Mouse (Mus musculus) splenic B cell, adult 2 months (primary cell): ENCODE data around the gene Scnn1g.

Experiments
- DNase-seq: peaks from one replicate; pipeline ENCODE4 v3.0.0-alpha.2; 2011; ENCODE audit warnings: low read depth, low spot score
- H3K27me3 ChIP-seq: 2 replicates; pipeline ENCODE4 v1.6.1; 2012; ENCODE audit warnings: mild to moderate bottlenecking, low read length, moderate library complexity, mixed read lengths; ENCODE audit not compliant: control insufficient read depth, poor library complexity, insufficient read depth, severe bottlenecking
- H3K36me3 ChIP-seq: 2 replicates; pipeline ENCODE4 v1.6.1; 2012; ENCODE audit warnings: mild to moderate bottlenecking, low read length, moderate library complexity, mixed read lengths; ENCODE audit not compliant: control insufficient read depth, poor library complexity, insufficient read depth, severe bottlenecking

Scnn1g gene

GRCm38 (mm10) chr7:121734171-121734831, at the start of gene Scnn1g:
Gene Scnn1g, plus strand, starts transcription at chr7:121734479.
- DNase-seq: peak; percentile 84
- H3K27me3 ChIP-seq: no peaks in the 10 kb centered on the region
- H3K36me3 ChIP-seq: no peaks in the 10 kb centered on the region

- Histone ChIP-seq H3K27me3 (no peaks in the 10 kb centered on the region), H3K36me3 (no peaks in the 10 kb centered on the region)
- DNase-seq: no peak
These were observed 48.9 kb upstream of the Scnn1g start for GRCm38 (mm10) chr7:121685140-121685984.

GRCm38 (mm10) chr7:121689338-121689737, 44.9 kb upstream of the Scnn1g start:
- no peaks in the 10 kb centered on the region for H3K27me3 ChIP-seq
- no peaks in the 10 kb centered on the region for H3K36me3 ChIP-seq
- no peak for DNase-seq

DNA sequence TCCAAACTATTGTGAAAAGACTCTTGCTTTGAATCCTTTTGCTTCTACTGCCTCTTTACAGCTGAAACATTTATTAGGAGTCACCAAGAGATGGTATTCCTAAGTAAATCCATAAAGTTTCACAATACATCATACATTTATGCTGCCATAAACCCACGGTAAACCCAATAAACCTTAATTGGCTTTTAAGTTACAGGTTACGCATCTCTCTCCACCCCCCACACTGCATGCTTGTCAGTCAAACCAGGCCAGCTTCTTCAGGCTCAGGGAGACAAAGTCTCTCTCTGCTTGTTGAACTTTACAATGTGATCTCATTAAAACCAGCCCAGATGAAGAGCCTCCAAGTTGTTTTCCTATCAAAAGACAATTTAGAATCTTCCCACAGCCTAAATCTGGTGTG, 42.5 kb upstream of the Scnn1g start:
- Histone ChIP-seq H3K36me3 (no peaks in the 10 kb centered on the region), H3K27me3 (no peaks in the 10 kb centered on the region)
- no peak for DNase-seq

DNA sequence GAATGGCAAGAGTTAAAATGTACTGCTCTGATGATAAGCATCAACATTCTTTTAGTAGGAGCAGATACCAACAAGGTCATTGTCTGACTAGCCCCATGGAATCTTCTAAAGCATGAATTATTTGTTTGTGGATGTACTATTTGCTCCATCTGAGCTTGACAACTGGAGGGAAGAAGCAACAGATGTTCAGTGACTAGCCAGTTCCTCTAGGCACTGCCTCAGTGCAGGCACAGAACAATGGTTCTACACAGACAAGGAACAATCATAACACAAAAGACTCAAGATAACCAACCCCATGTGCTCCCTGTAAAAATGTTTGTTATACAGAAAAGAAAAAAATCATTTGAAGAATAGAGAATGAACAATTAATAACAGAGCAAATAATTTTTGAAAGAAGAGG, 37.1 kb upstream of the Scnn1g start:
- no peak for DNase-seq
- Histone ChIP-seq H3K36me3 (no peaks in the 10 kb centered on the region), H3K27me3 (no peaks in the 10 kb centered on the region)

DNA sequence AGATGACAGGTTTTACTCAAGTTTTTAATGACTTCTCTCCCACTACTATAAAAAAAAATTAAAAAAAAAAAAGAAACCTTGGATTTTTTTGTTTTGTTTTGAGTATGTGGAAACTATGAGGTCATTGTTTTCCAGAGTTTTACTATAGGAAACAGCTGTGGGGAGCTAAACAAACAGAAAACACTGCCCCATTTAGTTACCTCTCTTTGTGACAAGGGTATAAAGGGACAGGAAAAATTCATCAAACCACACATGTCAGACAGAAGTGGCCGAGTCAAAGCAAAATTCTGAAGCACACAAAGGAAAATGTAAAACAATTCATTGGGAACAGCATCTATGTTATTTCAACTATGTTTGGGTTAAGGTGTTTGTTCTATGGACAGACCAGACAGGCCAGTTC, 36.7 kb upstream of the Scnn1g start:
- Histone ChIP-seq H3K36me3 (no peaks in the 10 kb centered on the region), H3K27me3 (no peaks in the 10 kb centered on the region)
- no peak for DNase-seq

DNA sequence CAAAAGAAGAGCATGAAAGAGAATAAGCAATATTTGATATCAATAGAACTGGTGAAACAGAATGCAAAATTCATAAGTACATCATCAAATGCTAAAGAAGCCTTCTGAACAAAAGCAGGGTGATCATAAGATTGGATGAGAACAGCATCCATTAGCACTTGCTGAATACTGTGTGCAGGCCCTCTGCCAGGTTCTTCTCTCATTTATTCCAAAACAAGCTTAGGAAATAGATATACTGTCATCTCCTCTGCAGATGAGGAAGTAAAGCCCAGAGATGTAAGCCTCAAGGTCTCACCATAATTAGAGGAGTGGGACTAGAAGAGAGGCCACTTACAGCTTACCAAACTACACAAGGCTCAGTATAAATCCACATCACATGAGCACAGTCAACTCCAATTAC, 35.1 kb upstream of the Scnn1g start:
- no peaks in the 10 kb centered on the region for H3K36me3 ChIP-seq
- no peak for DNase-seq
- H3K27me3 ChIP-seq: no peaks in the 10 kb centered on the region

- Histone ChIP-seq H3K36me3 (no peaks in the 10 kb centered on the region; the same call in 1 of the 2 replicates), H3K27me3 (no peaks in the 10 kb centered on the region)
- DNase-seq: no peak
These were observed 33.8 kb upstream of the Scnn1g start for GRCm38 (mm10) chr7:121700480-121700879.

DNA sequence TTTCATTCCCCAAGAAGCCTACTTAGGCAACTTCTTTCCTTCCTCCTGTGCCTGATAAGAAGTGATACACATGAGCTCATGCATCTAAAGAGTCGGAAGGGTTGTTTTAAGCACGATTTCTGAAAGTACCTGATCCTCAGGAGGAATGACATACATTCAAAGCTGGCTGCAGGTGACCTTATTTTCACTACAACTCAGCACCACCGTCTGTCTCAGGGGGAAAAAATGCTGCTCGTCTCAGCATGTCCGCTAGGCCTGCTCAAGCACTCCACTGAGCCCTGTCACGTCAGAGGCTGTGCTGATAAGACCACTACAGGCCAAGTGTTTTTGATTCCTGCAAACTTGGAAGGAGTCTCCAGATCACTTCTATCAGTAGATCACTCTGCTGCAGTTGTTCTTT, 32.3 kb upstream of the Scnn1g start:
- no peaks in the 10 kb centered on the region for H3K27me3 ChIP-seq
- DNase-seq: no peak

GRCm38 (mm10) chr7:121705051-121705450, 29.2 kb upstream of the Scnn1g start:
- no peaks in the 10 kb centered on the region; the same call in 1 of the 2 replicates for H3K36me3 ChIP-seq
- no peaks in the 10 kb centered on the region for H3K27me3 ChIP-seq
- no peak for DNase-seq

More for the DNA sequence above, 32.3 kb upstream of the Scnn1g start:
- no peaks in the 10 kb centered on the region; the same call in 1 of the 2 replicates for H3K36me3 ChIP-seq

DNA sequence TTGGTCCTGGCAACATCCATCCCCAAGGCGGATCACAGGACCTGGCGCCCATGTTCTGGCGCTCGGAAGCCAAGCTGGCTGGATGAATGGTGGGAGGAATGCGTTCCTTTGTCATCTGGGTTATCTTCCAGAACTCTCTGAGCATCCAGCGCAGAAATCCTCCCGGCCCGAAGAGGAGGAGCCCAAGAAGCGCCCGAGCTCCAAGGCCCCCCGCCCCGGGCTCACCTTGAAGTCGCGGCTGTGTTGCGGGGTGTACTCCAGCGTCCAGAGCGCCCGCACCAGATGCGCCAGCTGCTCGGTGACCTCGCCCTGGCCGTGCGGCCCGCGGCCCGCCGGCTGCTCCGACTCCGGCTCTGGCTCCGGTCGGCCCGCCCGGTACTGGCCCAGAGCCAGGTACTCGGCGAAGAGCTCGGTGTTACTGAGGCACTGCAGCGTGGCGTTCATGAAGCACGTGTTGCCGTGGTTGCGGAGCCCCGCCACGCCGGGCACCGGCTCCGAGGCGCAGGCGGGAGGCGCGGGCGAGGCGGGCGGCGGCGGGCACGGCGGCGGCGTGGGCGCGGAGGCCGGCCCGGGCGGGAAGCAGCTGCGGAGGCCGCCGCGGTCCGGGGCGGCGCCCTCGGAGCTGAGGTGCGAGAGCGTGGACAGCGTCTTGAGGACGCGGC, 27.7 kb upstream of the Scnn1g start:
- peak; percentile 55 for DNase-seq
- no peaks in the 10 kb centered on the region; the same call in 1 of the 2 replicates for H3K36me3 ChIP-seq
- H3K27me3 ChIP-seq: no peaks in the 10 kb centered on the region

DNA sequence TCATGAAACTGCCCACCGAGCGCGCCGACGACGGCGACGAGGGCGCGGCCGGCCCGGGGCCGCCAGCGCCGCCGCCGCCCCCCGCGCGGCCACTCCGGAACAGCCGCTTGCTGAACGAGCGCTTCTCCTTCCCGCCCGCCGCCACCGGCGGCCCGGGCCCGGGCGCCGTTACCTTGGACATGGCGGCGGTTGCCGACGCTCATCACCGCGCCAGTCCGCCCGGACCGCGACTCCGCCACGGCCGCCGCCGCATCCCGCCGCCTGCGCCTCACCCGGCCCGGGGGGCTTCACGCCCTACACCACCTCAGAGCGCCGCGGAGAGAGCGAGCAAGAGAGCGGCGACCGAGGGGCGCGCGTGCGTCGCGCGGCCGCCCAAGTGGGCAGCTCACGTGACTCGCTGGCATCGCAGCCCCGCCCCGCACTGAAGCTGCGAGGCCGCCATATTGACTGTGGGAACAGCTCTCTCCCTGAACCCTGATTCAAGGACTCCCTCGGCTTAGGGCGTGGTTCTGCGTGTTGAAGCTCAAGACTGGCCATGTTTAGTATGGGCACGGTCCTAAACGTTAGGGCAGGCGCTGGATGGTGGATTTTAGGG, 27.1 kb upstream of the Scnn1g start, which contains the start of gene Usp31:
Usp31 (minus strand) TSS at position 181 of the 595 bp plus-strand sequence.
- no peaks in the 10 kb centered on the region for H3K27me3 ChIP-seq
- no peaks in the 10 kb centered on the region; the same call in 1 of the 2 replicates for H3K36me3 ChIP-seq
- peak; percentile 96 for DNase-seq

DNA sequence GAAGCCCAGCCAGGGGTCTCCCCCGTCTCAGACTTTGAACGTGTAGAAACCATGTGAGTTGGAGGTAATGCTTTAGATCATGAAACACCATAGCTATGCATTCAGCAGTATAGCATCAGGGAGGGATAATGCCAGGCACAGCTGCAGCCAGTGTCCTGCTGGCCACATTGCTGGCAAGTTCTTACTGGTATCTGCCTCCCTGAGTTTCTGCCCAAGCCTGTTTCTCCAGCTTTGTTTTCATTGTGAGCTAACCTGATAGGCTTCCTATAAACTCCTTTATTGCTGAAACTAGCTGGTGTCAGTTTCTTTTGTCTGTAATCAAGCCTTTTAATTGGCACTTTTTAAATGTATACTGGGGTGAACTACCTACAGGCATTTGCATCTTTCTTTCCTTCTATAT, 23.1 kb upstream of the Scnn1g start:
- H3K27me3 ChIP-seq: no peaks in the 10 kb centered on the region
- DNase-seq: no peak
- H3K36me3 ChIP-seq: no peaks in the 10 kb centered on the region

DNA sequence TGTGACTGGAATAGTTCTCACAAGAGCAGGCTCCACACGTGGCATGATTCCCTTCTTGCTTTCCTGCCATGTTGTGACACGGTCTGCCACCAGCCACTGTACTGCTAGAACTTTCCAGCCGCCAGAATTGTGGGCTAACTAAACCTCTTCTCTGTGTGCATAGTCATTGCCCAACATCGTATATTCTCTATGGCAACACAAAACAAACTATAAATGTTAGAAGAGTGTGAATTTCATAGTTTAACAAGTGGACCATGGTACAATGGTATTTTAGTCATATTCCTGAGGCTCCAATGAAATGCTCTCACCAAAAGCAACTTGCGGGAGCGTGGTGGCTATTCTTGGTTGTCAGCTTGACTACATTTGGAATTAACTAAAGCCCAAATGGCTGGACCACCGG, 17.2 kb upstream of the Scnn1g start:
- Histone ChIP-seq H3K27me3 (no peaks in the 10 kb centered on the region), H3K36me3 (no peaks in the 10 kb centered on the region)
- no peak for DNase-seq
